Mouse (Mus musculus): Measurements from ENCODE around the gene H2al1a. TPM values are rescaled to one million over a fixed set of nuclear protein-coding genes. Genes with fewer than 3 reads are reported as not detected.

The H2al1a gene
- total and polyA plus RNA-seq, 3 experiments = not detected

GRCm38 (mm10) chrX:11280741-11281140 lies 18.3 kb upstream of the H2al1a start:
- H3K36me3 ChIP-seq (replicated peaks in 1 of 2; ENCODE audit: control insufficient read depth in 1 of 2, insufficient read depth in 1 of 2, low read length in 1 of 2) = no peaks in the 10 kb centered on the region
- TF ChIP-seq SMC3 (IDR thresholded peaks at IDR 0.05; ENCODE audit: low read depth, low read length) = no peak
- no peak for TF ChIP-seq MAFK (IDR thresholded peaks at IDR 0.05; ENCODE audit: insufficient replicate concordance, low read length)
- TF ChIP-seq SIN3A (IDR thresholded peaks at IDR 0.05; ENCODE audit: low read length) = no peak
- TF ChIP-seq ZNF384 (IDR thresholded peaks at IDR 0.05; ENCODE audit: low read depth, low read length) = no peak
- TF ChIP-seq CHD1 (IDR thresholded peaks at IDR 0.05; ENCODE audit: low read depth, low read length) = no peak
- no peak for TF ChIP-seq NRF1 (IDR thresholded peaks at IDR 0.05; ENCODE audit: low read depth, low read length)
- TF ChIP-seq JUN (IDR thresholded peaks at IDR 0.05; ENCODE audit: insufficient read depth, low read depth, low read length) = no peak
- TF ChIP-seq PAX5 (IDR thresholded peaks at IDR 0.05; ENCODE audit: low read length) = no peak
- no peak for TF ChIP-seq MAZ (IDR thresholded peaks at IDR 0.05; ENCODE audit: low read depth, low read length)
- no peak for TF ChIP-seq MAX (IDR thresholded peaks at IDR 0.05; ENCODE audit: low read length)
- no peak for TF ChIP-seq EP300 (IDR thresholded peaks at IDR 0.05; ENCODE audit: low read length)
- no peak for TF ChIP-seq ZC3H11A (IDR thresholded peaks at IDR 0.05; ENCODE audit: low read depth, low read length)
- no peak for TF ChIP-seq IRF4 (IDR thresholded peaks at IDR 0.05; ENCODE audit: low read depth, low read length)
- TF ChIP-seq UBTF (IDR thresholded peaks at IDR 0.05; ENCODE audit: low read depth, low read length) = no peak
- no peak for TF ChIP-seq ETS1 (conservative IDR thresholded peaks at IDR 0.05; ENCODE audit: low read depth, low read length)
- no peak for TF ChIP-seq RCOR1 (conservative IDR thresholded peaks at IDR 0.05; ENCODE audit: low read depth, low read length)
- TF ChIP-seq ELF1 (IDR thresholded peaks at IDR 0.05; ENCODE audit: low read depth, low read length) = no peak
- TF ChIP-seq TBP (conservative IDR thresholded peaks at IDR 0.05; ENCODE audit: low read depth, low read length) = no peak
- TF ChIP-seq E2F4 (IDR thresholded peaks at IDR 0.05; ENCODE audit: insufficient replicate concordance, low read depth, low read length) = no peak
- no peak for TF ChIP-seq POLR2A (IDR thresholded peaks at IDR 0.05; ENCODE audit: low read depth, low read length)

GRCm38 (mm10) chrX:11288306-11288882 lies 10.7 kb upstream of the H2al1a start:
- Histone ChIP-seq H3K4me3 (replicated peaks in 1 of 3; ENCODE audit: low read depth in 2 of 3, low read length in 2 of 3, poor library complexity in 1 of 3) (no peak overlapping the region), H3K27ac (ENCODE audit: insufficient read depth, low read depth) (no peak overlapping the region), H3K4me1 (ENCODE audit: control insufficient read depth in 1 of 2, insufficient read depth in 2 of 2) (no peaks in the 10 kb centered on the region), H3K9me3 (replicated peaks; ENCODE audit: low read length) (no peaks in the 10 kb centered on the region), H3K79me2 (replicated peaks; ENCODE audit: control insufficient read depth, extremely low read depth, insufficient read depth, poor library complexity, severe bottlenecking) (no peaks in the 10 kb centered on the region), H3K36me3 (replicated peaks in 1 of 2; ENCODE audit: control insufficient read depth in 1 of 2, insufficient read depth in 1 of 2, low read length in 1 of 2) (no peaks in the 10 kb centered on the region), H3K9ac (ENCODE audit: insufficient read depth, low read depth) (no peak overlapping the region), H3K4me2 (ENCODE audit: insufficient read depth, low read depth, poor library complexity, severe bottlenecking) (no peak overlapping the region), H3K27me3 (replicated peaks) (no peaks in the 10 kb centered on the region)
- no peak for DNase-seq (ENCODE audit: extremely low read depth)
- in situ Hi-C loops (cut with MboI; ENCODE audit: low pct_ligation_motif_present, low pct_unique_long_range_greater_than_20kb, low sequenced_read_pairs) = no loop called here
- dilution Hi-C loops (cut with MboI; ENCODE audit: extremely low pct_ligation_motif_present, extremely low pct_unique_long_range_greater_than_20kb, low sequenced_read_pairs) = no loop called here
- no peak for TF ChIP-seq ZKSCAN1 (IDR thresholded peaks at IDR 0.05; ENCODE audit: borderline replicate concordance, low read depth, low read length)

More at GRCm38 (mm10) chrX:11280741-11281140, 18.3 kb upstream of the H2al1a start:
- Histone ChIP-seq H3K9ac (ENCODE audit: insufficient read depth, low read depth) (no peak overlapping the region), H3K79me2 (replicated peaks; ENCODE audit: control insufficient read depth, extremely low read depth, insufficient read depth, poor library complexity, severe bottlenecking) (no peaks in the 10 kb centered on the region), H3K4me3 (replicated peaks in 1 of 3; ENCODE audit: low read depth in 2 of 3, low read length in 2 of 3, poor library complexity in 1 of 3) (no peak overlapping the region), H3K4me1 (ENCODE audit: control insufficient read depth in 1 of 2, insufficient read depth in 2 of 2) (no peaks in the 10 kb centered on the region), H3K9me3 (replicated peaks; ENCODE audit: low read length) (no peaks in the 10 kb centered on the region), H3K27me3 (replicated peaks) (no peaks in the 10 kb centered on the region), H3K27ac (ENCODE audit: insufficient read depth, low read depth) (no peak overlapping the region), H3K4me2 (ENCODE audit: insufficient read depth, low read depth, poor library complexity, severe bottlenecking) (no peak overlapping the region)
- no peak for DNase-seq (ENCODE audit: extremely low read depth)
- in situ Hi-C loops (cut with MboI; ENCODE audit: low pct_ligation_motif_present, low pct_unique_long_range_greater_than_20kb, low sequenced_read_pairs) = no loop called here
- dilution Hi-C loops (cut with MboI; ENCODE audit: extremely low pct_ligation_motif_present, extremely low pct_unique_long_range_greater_than_20kb, low sequenced_read_pairs) = no loop called here
